Mouse (Mus musculus) kidney, postnatal 4 days (tissue): ENCODE measurements around the gene 4933411K16Rik.

Source experiments
- DNase-seq, 2 experiments: peaks; one replicate each; pipeline ENCODE4 v3.0.0; 2021; ENCODE audit warnings: mixed read lengths in 2 of 2

Gene 4933411K16Rik

GRCm38 (mm10) chr19:42035456-42036248 is 16.4 kb upstream of the 4933411K16Rik start, which contains the start of gene Ankrd2:
Gene Ankrd2, plus strand, starts transcription at chr19:42036000.
- peak; percentile 93 to 94 for DNase-seq

- no peak for DNase-seq
Measured at GRCm38 (mm10) chr19:42036357-42036756, 15.7 kb upstream of the 4933411K16Rik start.

DNA sequence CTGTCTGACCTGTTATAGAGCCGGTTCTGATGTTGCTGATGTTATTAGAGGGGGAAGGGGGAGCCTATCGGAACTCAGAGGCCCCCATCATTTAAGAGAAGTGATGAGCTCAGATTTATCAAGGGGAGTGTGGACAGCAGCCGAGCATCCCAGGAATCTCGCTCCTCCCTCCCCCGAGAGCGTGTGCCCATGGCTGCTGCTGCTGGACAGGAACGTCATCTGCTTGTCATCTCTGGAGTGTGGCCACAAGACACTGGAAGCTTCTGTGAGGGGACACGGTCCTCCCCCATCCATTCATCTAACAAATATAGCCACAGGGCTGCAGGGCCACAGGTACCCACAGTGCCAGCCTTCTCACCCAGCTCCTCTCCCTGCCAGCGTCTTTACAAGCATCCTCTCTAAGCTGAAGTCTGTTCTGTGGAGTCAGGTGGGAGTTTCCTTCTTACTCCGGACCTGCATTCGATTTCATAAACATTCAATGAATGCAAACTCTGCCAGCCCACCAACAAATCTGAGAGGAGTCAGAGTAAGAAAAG is 14.8 kb upstream of the 4933411K16Rik start:
- DNase-seq = no peak

- DNase-seq = no peak
Measured at GRCm38 (mm10) chr19:42038310-42038709, 13.7 kb upstream of the 4933411K16Rik start.

- DNase-seq = no peak
Measured at GRCm38 (mm10) chr19:42043988-42044387, 8.1 kb upstream of the 4933411K16Rik start.

DNA sequence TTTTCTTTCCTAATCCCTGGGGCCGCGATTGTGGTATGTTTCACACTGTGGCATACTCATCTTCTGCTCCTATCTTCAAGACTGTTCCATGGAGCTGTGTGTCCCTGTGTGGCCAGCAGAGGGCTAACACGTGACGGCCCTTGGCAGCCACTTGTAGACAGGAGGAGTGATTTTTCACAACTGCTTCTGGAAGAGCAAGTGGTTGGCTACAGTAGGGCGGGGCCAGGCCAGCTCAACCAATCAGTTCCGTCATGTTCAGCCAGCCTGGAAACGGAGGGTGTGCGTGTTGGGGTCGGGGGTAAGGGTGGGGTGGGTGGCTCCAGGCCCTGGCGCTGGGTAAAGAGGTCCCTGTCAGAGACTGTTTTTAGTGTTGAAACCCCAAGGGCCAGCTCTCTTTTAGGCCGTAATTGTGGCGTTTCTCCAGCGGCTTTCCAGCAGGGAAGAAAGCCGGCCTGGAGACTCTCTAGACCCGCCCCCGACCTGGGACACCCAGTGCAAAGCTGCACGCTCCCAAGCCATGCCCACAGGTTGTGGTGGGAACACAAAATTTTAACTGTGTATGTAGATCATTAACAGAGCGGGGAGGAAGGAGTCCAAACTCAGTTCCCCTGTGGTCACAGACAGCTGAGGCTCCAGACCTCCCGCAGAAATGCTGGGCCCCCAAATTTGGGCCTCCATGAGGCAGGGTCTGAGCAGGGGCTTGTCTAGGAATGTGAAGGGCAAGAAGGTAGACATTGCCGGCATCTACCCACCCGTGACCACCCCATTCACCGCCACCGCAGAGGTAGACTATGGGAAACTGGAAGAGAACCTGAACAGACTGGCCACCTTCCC is 6.6 kb upstream of the 4933411K16Rik start, which contains the start of gene Hoga1:
Gene Hoga1 (plus strand): TSS at position 342 of the 834 bp plus-strand sequence.
- peak; percentile 90 to 95 for DNase-seq

- DNase-seq = no peak
Measured at GRCm38 (mm10) chr19:42050251-42050650, 1.8 kb upstream of the 4933411K16Rik start.

GRCm38 (mm10) chr19:42051351-42051750 is 697 bp upstream of the 4933411K16Rik start:
- DNase-seq = no peak

- DNase-seq = peak; percentile 78 to 85
Measured at GRCm38 (mm10) chr19:42054255-42054654, 2.2 kb downstream of the 4933411K16Rik start.

- peak; percentile 70 to 74 for DNase-seq
Measured at GRCm38 (mm10) chr19:42055881-42056280, 3.8 kb downstream of the 4933411K16Rik start.

GRCm38 (mm10) chr19:42056719-42057409 is 4.8 kb downstream of the 4933411K16Rik start:
- DNase-seq = no peak

DNA sequence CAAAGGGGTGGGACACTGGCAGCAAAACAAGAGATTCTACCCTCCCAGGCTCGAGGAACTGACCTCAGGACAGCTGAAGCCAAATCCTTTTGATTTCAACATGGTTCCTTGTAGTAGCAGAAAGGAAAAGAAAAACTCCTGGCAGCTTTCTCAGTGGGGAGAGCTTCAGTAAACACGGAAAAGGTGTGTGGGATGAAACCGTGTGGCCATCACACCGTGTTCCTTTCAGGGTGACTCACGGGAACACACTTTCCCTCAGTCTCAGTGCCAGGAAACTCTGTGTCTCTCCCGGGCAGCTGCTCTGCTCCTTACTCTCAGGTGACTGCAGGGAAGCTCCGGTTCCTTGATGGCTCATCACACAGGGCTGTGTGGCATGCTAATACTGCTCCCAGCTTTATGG is 6.4 kb downstream of the 4933411K16Rik start:
- DNase-seq = no peak

DNA sequence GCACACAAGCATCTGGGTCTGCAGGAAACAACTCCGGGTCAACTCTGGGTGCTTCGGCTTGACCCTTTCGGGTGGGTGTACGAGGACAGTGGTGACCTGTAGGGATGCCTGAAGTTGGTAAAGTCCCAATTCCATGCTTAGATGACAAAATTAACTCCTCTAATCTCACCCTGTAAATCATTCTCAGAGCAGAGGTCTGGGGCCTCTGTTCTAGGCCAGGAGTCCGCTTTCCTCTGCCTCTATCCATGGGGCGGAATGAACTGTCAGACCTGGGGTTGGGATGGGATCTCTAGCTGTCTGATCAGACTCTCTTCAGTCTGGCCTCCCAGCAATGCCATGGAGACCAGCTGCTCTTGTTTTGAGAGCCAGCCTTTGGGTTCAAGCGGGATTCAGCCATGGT is 9.4 kb downstream of the 4933411K16Rik start:
- DNase-seq = peak in 1 of 2 experiments; percentile 40

DNA sequence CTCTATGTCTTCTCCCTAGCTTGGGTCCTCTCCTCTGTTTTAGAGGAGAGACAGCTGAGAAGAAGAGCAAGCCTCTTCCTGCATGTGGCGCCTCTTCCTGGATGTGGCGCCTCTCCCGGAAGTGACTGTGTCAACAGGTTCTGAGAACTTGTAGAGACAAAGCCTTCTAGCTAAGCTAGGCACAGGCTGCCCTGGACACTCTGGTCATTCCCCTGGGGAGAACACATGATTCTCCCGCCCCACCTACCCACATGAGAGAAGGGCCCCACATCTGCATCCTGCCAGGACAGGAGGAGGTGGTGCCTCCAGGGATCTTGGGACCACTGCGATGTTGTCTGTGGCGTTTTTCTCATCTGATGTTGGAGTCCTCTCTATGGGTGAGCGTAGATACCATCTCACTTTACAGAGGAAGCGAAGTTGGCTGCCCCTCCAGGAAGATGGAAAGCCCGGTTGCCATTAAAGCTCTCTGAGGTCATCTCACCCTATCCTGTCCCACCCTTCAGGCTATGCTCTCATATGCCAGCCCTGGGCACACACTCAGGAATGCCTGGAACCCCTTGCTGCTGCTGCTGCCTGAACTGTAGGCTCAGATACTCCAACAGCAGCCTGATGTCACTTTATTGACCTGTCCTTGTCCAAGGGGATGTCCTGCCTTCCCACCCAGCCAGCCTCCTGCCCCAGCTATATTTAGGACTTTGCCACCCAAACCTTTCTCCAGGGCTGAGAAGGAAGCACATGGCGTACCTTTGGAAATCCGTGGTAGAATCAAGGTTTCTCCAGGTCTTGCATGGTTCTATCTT is 16.6 kb downstream of the 4933411K16Rik start:
- no peak for DNase-seq

- peak in 1 of 2 experiments; percentile 63 for DNase-seq
Measured at GRCm38 (mm10) chr19:42069241-42069525, 17.1 kb downstream of the 4933411K16Rik start.

DNA sequence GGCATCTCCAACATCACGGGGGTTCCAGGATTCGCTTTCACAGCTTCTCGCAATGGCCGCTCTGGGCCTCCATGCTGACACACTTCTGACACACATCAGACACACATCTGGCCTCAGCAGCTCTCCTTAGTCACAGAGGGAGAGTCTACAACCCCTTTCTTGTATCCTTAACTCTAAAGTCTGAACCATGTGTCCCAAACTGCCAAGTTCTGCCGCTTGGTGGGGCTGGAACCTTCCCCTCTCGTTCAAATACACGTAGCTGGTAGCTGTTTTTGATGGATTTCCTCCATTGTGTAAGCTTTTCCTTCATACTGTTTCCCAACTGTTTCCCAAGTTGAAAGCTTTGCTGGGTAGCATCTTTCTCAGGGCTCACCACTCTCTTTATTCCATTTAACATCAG is 19.2 kb downstream of the 4933411K16Rik start:
- DNase-seq = no peak

- DNase-seq = peak in 1 of 2 experiments; percentile 22
Measured at GRCm38 (mm10) chr19:42071886-42072608, 20.0 kb downstream of the 4933411K16Rik start.

DNA sequence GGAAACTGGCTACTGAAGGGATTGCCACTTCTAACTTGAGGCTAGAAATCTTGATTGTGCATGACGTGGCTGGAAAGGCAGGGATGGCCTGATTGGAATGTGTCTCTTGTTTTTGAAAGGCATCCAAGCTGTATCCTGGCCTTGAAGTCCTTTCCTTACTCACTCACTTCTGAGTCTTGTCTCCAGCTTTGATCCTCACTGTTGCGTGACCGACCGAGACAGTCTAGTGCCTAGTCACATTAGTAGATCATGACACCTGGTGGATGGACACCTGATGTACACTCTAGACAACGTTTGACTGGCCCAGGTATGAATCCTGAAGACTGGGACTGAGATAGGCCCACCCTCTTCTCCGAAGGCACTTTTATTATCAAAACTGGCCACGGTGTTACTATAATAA is 20.8 kb downstream of the 4933411K16Rik start:
- DNase-seq = peak; percentile 47 to 64

- no peak for DNase-seq
Measured at GRCm38 (mm10) chr19:42075051-42075450, 23.0 kb downstream of the 4933411K16Rik start.

- no peak for DNase-seq
Measured at GRCm38 (mm10) chr19:42075992-42076391, 23.9 kb downstream of the 4933411K16Rik start.

DNA sequence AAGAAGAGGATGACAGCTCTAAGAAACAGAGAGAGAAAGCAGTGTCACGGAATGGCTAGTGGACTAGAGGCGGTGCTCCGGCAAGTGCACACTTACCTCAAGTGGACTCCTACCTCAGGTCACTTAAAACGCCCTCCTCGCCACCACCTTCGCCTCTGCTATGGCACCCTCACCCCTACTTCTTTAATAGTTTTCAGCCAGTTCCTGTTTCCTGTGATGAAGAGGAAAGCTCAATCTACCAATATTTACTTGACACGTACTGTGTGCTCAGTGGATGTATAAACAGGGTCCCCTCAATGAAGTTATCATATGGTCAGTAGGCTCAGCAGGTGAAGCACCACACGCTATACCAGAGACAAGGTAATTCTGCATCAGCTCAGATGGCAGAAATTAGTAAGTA is 26.5 kb downstream of the 4933411K16Rik start:
- no peak for DNase-seq
